Mouse (Mus musculus): ENCODE results near the gene Pde5a.
A peak's percentile ranks its signal among the peaks of the same experiment; 100 is the strongest.

Pde5a gene

GRCm38 (mm10) chr3:122859829-122860228 lies 131.1 kb downstream of the Pde5a start:
- DNase-seq = no peak

GRCm38 (mm10) chr3:122860573-122861498 lies 132.1 kb downstream of the Pde5a start:
- no peak for DNase-seq

- DNase-seq = no peak
These were observed 136.3 kb downstream of the Pde5a start for GRCm38 (mm10) chr3:122865092-122865491.

GRCm38 (mm10) chr3:122868270-122868669 lies 139.5 kb downstream of the Pde5a start:
- no peak for DNase-seq

GRCm38 (mm10) chr3:122871596-122871995 lies 142.8 kb downstream of the Pde5a start:
- no peak for DNase-seq

- no peak for DNase-seq
These were observed 148.1 kb downstream of the Pde5a start for GRCm38 (mm10) chr3:122876870-122877269.

GRCm38 (mm10) chr3:122877543-122877942 lies 148.8 kb downstream of the Pde5a start:
- DNase-seq = no peak

GRCm38 (mm10) chr3:122878705-122879315 lies 150.1 kb downstream of the Pde5a start:
- DNase-seq = no peak

GRCm38 (mm10) chr3:122887505-122888301 lies 159.0 kb downstream of the Pde5a start:
- no peak for DNase-seq

GRCm38 (mm10) chr3:122888371-122888819 lies 159.6 kb downstream of the Pde5a start:
- no peak for DNase-seq

- no peak for DNase-seq
These were observed 166.0 kb downstream of the Pde5a start, which contains the start of gene Fabp2 for GRCm38 (mm10) chr3:122894772-122895171. Gene Fabp2, plus strand, starts transcription at chr3:122895072.

- DNase-seq = no peak
These were observed 166.5 kb downstream of the Pde5a start for GRCm38 (mm10) chr3:122895189-122895731.

- DNase-seq = no peak
These were observed 169.5 kb downstream of the Pde5a start for GRCm38 (mm10) chr3:122898254-122898653.

GRCm38 (mm10) chr3:122903746-122904433 lies 175.1 kb downstream of the Pde5a start:
- peak; percentile 57 for DNase-seq

- DNase-seq = no peak
These were observed 179.1 kb downstream of the Pde5a start for GRCm38 (mm10) chr3:122907841-122908240.

Data from right cerebral cortex, postnatal 4 days (tissue).